23 mouse cellular contexts compared by ENCODE assay signal in the genomic region with DNA sequence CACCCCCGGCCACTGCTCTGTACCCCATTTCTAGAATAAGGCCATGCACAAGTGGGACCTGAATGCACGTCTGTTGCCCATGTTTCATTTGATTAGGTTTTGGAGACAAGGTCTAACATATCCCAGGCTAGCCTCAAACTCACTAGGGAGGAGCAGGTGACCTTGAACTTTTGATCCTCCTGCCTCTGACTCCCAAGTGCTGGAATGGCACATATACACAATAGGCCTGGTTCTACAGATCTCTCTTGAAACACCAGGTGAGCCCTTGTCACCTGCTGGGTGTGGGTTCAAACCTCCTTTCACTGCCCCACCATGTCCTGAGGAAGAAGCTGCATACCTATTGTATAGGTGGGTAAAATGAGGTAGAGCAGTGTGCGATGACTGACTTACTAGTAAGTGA. TPM values are rescaled to one million over a fixed set of nuclear protein-coding genes. Genes with fewer than 3 reads are reported as not detected.
"Had no signal": no experiment of that assay in that cellular context is flagged by ENCODE, and none has a peak within 500 bp of the region (broad histone marks: within the 10 kb centered on the region; RNA-seq: fewer than 3 reads in every experiment).

No protein-coding gene starts in this region.

- H3K4me1 ChIP-seq: limb, embryonic 10.5 days; limb, embryonic 13.5 days; liver, embryonic 12.5 days; liver, embryonic 15.5 days; midbrain, embryonic 10.5 days; midbrain, embryonic 13.5 days; neural tube, embryonic 13.5 days had no signal

- DNase-seq: kidney, postnatal 25 days; layer of hippocampus, adult 9-11 months; liver; lung, adult 18-20 months; lung, postnatal 10 days; lung, postnatal 36 days; retina, postnatal 1 day; thymus, adult 18-20 months; thymus, postnatal 4 days had no signal

- ATAC-seq: liver, embryonic 12.5 days; midbrain, embryonic 13.5 days; midbrain, embryonic 16.5 days had no signal

- H3K27me3 ChIP-seq: limb, embryonic 13.5 days; liver, embryonic 12.5 days; liver, embryonic 15.5 days; lung, embryonic 15.5 days; midbrain, embryonic 13.5 days; neural tube, embryonic 13.5 days had no signal

- H3K4me3 ChIP-seq: layer of hippocampus, adult 2 months; limb, embryonic 10.5 days; limb, embryonic 13.5 days; liver, embryonic 12.5 days; liver, embryonic 15.5 days; lung, embryonic 15.5 days; megakaryocyte, embryonic 14.5 days; midbrain, embryonic 10.5 days; midbrain, embryonic 13.5 days; myocyte; neural tube, embryonic 13.5 days had no signal

- H3K36me3 ChIP-seq: liver, embryonic 12.5 days; liver, embryonic 15.5 days; lung, embryonic 15.5 days; midbrain, embryonic 13.5 days; neural tube, embryonic 13.5 days had no signal

- H3K9me3 ChIP-seq: limb, embryonic 10.5 days; limb, embryonic 13.5 days; liver, embryonic 12.5 days; liver, embryonic 15.5 days; lung, embryonic 15.5 days; midbrain, embryonic 10.5 days; midbrain, embryonic 13.5 days; neural tube, embryonic 13.5 days had no signal

- H3K9ac ChIP-seq: limb, embryonic 13.5 days; liver, embryonic 12.5 days; liver, embryonic 15.5 days; lung, embryonic 15.5 days; midbrain, embryonic 13.5 days; neural tube, embryonic 13.5 days had no signal

- H3K4me2 ChIP-seq: limb, embryonic 13.5 days; liver, embryonic 12.5 days; liver, embryonic 15.5 days; lung, embryonic 15.5 days; midbrain, embryonic 13.5 days; neural tube, embryonic 13.5 days had no signal

- H3K27ac ChIP-seq: layer of hippocampus, adult 2 months; limb, embryonic 10.5 days; limb, embryonic 13.5 days; liver, embryonic 12.5 days; liver, embryonic 15.5 days; lung, embryonic 15.5 days; midbrain, embryonic 10.5 days; midbrain, embryonic 13.5 days; neural tube, embryonic 13.5 days had no signal

RNA-seq across cellular contexts. Expression of gene Ptgis, which starts 28.3 kb away (rescaled TPM):
- total RNA-seq: monocyte, adult 5-6 weeks; neutrophil, adult 5-6 weeks had no signal
